Mouse (Mus musculus): ENCODE measurements around the gene Wwtr1. TPM values are rescaled to one million over a fixed set of nuclear protein-coding genes. Genes with fewer than 3 reads are reported as not detected.
A peak's percentile ranks its signal among the peaks of the same experiment; 100 is the strongest.

The Wwtr1 gene
- total RNA-seq, 2 experiments from 2014 or later: 12.1 to 12.5 TPM

GRCm38 (mm10) chr3:57466289-57466688, 109.4 kb downstream of the Wwtr1 start:
- no peak for DNase-seq (ENCODE audit: low spot score in 2 of 2)

- DNase-seq (ENCODE audit: low spot score in 2 of 2): no peak
These were observed 112.4 kb downstream of the Wwtr1 start for GRCm38 (mm10) chr3:57463302-57463701.

- DNase-seq (ENCODE audit: low spot score in 2 of 2): no peak
These were observed 117.1 kb downstream of the Wwtr1 start for GRCm38 (mm10) chr3:57458652-57459051.

GRCm38 (mm10) chr3:57448445-57448844, 127.3 kb downstream of the Wwtr1 start:
- peak; percentile 72 to 82 for DNase-seq (ENCODE audit: low spot score in 2 of 2)

- no peak for DNase-seq (ENCODE audit: low spot score in 2 of 2)
These were observed 127.8 kb downstream of the Wwtr1 start for GRCm38 (mm10) chr3:57447889-57448288.

- DNase-seq (ENCODE audit: low spot score in 2 of 2): no peak
These were observed 130.0 kb downstream of the Wwtr1 start for GRCm38 (mm10) chr3:57445706-57446105.

- no peak for DNase-seq (ENCODE audit: low spot score in 2 of 2)
These were observed 134.8 kb downstream of the Wwtr1 start for GRCm38 (mm10) chr3:57440956-57441355.

GRCm38 (mm10) chr3:57435364-57435763, 140.3 kb downstream of the Wwtr1 start:
- DNase-seq (ENCODE audit: low spot score in 2 of 2): no peak

- no peak for DNase-seq (ENCODE audit: low spot score in 2 of 2)
These were observed 144.0 kb downstream of the Wwtr1 start for GRCm38 (mm10) chr3:57431706-57432105.

GRCm38 (mm10) chr3:57429486-57429885, 146.2 kb downstream of the Wwtr1 start:
- DNase-seq (ENCODE audit: low spot score in 2 of 2): no peak

GRCm38 (mm10) chr3:57428682-57429464, 146.8 kb downstream of the Wwtr1 start:
- no peak for DNase-seq (ENCODE audit: low spot score in 2 of 2)

- no peak for DNase-seq (ENCODE audit: low spot score in 2 of 2)
These were observed 149.4 kb downstream of the Wwtr1 start for GRCm38 (mm10) chr3:57426351-57426750.

- no peak for DNase-seq (ENCODE audit: low spot score in 2 of 2)
These were observed 150.5 kb downstream of the Wwtr1 start, which contains the start of gene Tm4sf4 for GRCm38 (mm10) chr3:57425089-57425730. Gene Tm4sf4, plus strand, starts transcription at chr3:57425314.

- DNase-seq (ENCODE audit: low spot score in 2 of 2): no peak
These were observed 155.1 kb downstream of the Wwtr1 start for GRCm38 (mm10) chr3:57420660-57421059.

- no peak for DNase-seq (ENCODE audit: low spot score in 2 of 2)
These were observed 155.5 kb downstream of the Wwtr1 start for GRCm38 (mm10) chr3:57420233-57420632.

- DNase-seq (ENCODE audit: low spot score in 2 of 2): no peak
These were observed 164.2 kb downstream of the Wwtr1 start for GRCm38 (mm10) chr3:57411535-57411934.

Small RNAs within 50 kb of the gene (microRNA-seq; reads per million reads assigned to microRNA genes)
- 0 reads per million in 2 experiments for gene Mir6377

Other genes starting within 250 kb of the Wwtr1 start
- not detected for gene Tm4sf4, start 150.6 kb downstream of the Wwtr1 start, total RNA-seq (2021)
- 10 to 100 TPM; 19.9 to 22.1 TPM for gene Commd2, start 75.8 kb upstream of the Wwtr1 start, total RNA-seq (2021)
- gene Ankub1, start 116.9 kb upstream of the Wwtr1 start, total RNA-seq (2021): 1 to 10 TPM in 1 of 2 experiments, under 1 TPM in 1; 0.91 to 1.8 TPM
- 10 to 100 TPM; 87.5 to 92.8 TPM for gene Rnf13, start 160.2 kb upstream of the Wwtr1 start, total RNA-seq (2021)